Mouse (Mus musculus): ENCODE results near the gene Nfatc2ip.

The Nfatc2ip gene

DNA sequence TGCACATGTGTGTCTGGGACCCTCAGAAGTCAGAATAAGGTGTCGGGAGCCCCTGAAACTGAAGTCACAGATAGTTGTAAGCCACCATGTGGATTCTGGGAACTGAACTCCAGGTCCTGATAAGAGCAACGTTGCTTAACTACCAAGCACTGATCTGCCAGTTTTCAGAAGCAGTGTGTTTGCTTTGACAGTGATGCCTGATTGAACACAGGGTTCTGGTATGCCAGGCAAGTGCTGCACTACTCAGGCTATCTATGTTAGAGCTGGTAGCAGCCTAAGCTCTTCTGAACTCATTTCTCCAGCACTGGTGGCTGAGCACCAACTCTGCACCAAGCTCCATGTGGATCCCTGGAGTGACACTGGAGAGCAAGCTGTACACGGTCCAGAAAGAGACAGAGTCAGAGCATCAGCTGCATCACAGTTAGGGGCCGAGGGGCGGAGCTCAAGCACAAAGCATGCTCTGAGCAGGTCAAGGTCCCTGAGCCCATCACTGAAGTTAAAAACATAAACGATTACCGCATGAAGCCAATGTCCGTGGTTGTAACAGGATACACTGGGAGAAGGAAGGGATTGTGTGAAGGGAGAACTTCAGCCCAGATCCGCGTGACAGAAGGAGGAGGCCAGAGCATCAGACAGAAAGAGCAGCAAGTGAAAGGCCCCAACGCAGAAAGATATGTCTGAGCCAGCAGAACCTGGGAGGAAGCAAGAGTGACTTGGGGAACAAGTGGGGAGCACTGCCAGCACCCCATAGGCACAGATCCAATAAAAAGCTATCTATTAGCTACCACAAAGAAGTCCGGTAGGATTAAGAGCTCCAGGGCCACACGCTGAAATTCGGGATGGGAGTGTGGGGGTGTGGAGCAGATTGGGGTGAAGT lies 41.6 kb downstream of the Nfatc2ip start:
- DNase-seq = no peak

GRCm38 (mm10) chr7:126353994-126354365 lies 42.6 kb downstream of the Nfatc2ip start:
- no peak for DNase-seq

GRCm38 (mm10) chr7:126353251-126353993 lies 43.1 kb downstream of the Nfatc2ip start:
- no peak for DNase-seq

GRCm38 (mm10) chr7:126351419-126351951 lies 45.1 kb downstream of the Nfatc2ip start:
- no peak for DNase-seq

DNA sequence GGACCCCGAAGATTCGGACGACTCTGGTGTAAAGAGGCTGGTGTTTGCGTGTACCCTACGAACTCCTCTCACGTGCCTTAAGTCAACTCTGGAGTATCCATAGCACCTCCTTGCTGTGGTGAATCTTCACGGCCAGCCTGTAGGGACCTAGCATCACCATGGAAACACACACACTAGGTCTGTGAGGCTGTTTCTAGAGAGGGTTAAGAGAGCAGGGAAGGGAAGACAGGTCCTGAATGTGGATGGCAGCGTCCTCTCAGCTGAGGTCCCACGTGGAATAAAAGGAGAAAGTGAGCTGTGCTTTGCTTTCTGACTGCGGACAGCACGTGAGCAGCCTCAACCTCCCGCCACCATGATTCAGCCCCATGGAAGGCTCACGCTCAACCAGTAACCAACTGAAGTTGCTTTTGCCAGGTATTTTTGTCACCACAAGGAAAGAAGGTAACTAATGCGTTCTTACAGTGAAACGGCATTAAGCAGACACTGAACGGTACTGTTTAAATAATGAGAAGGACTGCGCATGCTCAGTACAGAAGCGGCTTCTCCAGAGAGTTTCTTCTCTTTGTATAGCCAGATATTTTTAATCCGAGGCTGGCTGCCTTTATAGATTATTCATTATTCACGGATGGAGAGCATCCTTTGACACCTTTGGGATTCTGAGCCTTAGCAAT lies 45.7 kb downstream of the Nfatc2ip start:
- DNase-seq = no peak

GRCm38 (mm10) chr7:126348293-126348692 lies 48.2 kb downstream of the Nfatc2ip start:
- no peak for DNase-seq

DNA sequence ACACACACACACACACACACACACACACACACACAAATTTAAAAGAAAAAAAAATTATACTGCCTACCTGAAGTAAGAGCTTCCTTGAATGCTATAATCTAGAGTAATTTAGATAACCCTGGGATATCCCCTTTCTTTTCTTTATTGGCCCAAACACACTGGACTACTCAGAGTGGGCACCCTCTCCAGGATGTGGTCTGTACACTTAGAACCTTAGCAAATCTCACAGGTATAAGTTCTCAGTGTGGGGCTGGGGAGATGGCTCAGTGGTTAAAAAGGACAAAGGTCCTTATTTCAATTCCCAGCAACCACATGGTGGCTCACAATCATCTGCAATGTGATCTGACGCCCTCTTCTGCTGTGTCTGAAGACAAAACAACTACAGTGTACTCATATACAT lies 49.4 kb downstream of the Nfatc2ip start:
- no peak for DNase-seq

DNA sequence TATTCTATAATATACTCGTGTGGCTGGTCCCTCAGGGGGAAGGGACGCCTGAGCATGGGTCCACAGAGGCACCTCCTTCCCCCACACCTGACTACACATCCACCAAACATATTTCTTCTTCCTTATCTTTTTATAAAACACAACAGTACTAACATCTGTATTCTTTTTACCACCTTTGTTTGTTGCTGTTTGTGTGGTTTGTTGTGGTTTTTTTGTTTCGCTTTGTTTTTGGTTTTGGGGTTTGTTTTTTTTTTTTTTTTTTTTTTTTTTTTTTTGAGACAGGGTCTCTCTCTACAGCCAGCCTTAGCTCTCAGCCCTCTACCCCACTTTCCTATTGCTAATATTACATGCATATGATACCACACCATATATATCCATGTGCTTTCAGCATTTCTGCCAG lies 50.6 kb downstream of the Nfatc2ip start:
- DNase-seq = no peak

DNA sequence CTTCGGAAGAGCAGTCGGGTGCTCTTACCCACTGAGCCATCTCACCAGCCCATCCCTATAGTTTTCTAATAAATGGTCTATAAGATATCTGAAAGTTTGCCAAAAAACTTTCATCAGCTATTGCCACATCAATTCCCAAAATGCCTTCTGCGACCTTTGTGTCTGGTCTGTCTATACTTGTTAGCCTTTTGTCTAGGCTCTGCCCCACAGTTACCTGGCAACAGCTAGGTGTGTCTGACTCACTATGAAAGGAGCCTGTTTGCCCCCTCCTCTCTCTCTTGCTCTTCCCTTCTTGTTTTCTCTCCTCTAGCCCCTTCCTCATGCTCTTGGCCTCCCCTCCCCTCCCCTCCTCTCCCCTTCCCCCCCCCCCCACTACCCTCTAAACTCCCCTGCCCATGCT lies 51.0 kb downstream of the Nfatc2ip start:
- DNase-seq = no peak

GRCm38 (mm10) chr7:126340896-126341295 lies 55.6 kb downstream of the Nfatc2ip start:
- DNase-seq = no peak

DNA sequence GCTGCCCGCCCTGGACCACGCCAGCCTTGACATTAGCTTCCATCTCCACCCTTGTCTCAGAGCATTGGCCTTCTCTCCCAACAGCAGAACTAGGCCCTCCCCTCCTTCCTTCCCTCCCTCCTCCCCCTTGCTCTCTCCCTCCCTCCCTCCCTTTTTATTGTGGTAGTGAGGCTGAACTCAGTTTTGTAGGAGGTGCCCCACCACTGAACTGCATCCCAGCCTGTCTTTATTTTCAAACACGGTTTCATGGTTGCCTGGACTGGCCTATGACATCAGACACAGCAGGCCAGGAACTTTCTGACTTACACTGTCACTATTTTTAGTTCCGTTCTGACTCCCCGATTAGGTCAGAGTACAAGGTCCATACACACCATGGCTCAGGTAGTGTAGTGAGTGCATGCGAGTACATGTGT lies 56.3 kb downstream of the Nfatc2ip start:
- DNase-seq = no peak

GRCm38 (mm10) chr7:126339521-126339971 lies 57.0 kb downstream of the Nfatc2ip start:
- DNase-seq = peak; percentile 17

DNA sequence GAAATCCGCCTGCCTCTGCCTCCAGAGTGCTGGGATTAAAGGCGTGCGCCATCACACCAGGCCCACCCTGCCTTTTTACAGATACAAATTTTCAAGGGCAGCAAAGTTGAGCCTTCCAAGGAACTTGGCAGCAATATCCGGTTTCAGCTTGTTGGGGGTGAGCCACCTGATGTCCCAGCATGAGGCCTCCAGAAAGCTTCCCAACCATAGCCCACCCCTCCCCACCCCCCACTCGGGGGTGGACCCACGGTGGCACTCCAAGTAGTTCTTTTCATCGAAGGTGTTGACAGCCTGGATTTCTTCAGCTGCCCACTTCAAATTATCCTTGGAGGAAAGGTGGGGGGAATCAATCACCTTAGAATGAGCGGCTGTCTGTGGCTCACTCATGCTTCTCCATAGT lies 57.6 kb downstream of the Nfatc2ip start:
- DNase-seq = no peak

GRCm38 (mm10) chr7:126335556-126335955 lies 61.0 kb downstream of the Nfatc2ip start:
- DNase-seq = no peak

Measured in kidney, postnatal 14 days (tissue).